Mouse (Mus musculus) embryonic facial prominence, embryonic 12.5 days (tissue): ENCODE measurements around the gene Gcc2. TPM values are rescaled to one million over a fixed set of nuclear protein-coding genes. Genes with fewer than 3 reads are reported as not detected.

Source experiments
- ATAC-seq: fragments of 200-750 bp; cut with Nextera tagmentation; 2 replicates; pipeline ENCODE4 v1.8.0; 2017; ENCODE audit not compliant: insufficient number of reproducible peaks, insufficient read depth, low FRiP score, low TSS enrichment
- H3K27ac ChIP-seq: fragments of 300-500 bp; sonication (generic); 2 replicates; pipeline ENCODE4 v1.5.1; 2016; ENCODE audit warnings: mild to moderate bottlenecking
- H3K27me3 ChIP-seq: fragments of 300-500 bp; sonication (generic); 2 replicates; pipeline ENCODE4 v1.6.1; 2016; ENCODE audit warnings: mild to moderate bottlenecking, moderate library complexity
- H3K36me3 ChIP-seq: fragments of 300-500 bp; sonication (generic); 2 replicates; pipeline ENCODE4 v1.6.1; 2016; ENCODE audit warnings: mild to moderate bottlenecking
- H3K4me1 ChIP-seq: fragments of 300-500 bp; sonication (generic); 2 replicates; pipeline ENCODE4 v1.6.1; 2016
- H3K4me2 ChIP-seq: fragments of 300-500 bp; sonication (generic); replicated peaks from 2 replicates; pipeline ENCODE4 v1.6.1; 2016; ENCODE audit warnings: mild to moderate bottlenecking, moderate library complexity
- H3K4me3 ChIP-seq: fragments of 300-500 bp; sonication (generic); 2 replicates; pipeline ENCODE4 v1.5.1; 2016; ENCODE audit warnings: mild to moderate bottlenecking
- H3K9ac ChIP-seq: fragments of 300-500 bp; sonication (generic); 2 replicates; pipeline ENCODE4 v1.6.1; 2016; ENCODE audit warnings: mild to moderate bottlenecking, moderate library complexity
- H3K9me3 ChIP-seq: fragments of 300-500 bp; sonication (generic); 2 replicates; pipeline ENCODE4 v1.6.1; 2016; ENCODE audit warnings: mild to moderate bottlenecking, moderate library complexity
- WGBS: fragments of 180-500 bp; shearing (Covaris S2); methylation state at CpG from one replicate; pipeline ENCODE4 v1.1.7; 2016; 5-methylcytosine and 5-hydroxymethylcytosine counted together
- polyA plus RNA-seq: library from polyadenylated mRNA; unstranded; fragments of >200 nt; fragmentation: Nextera tagmentation; extraction: Ambion mirVana; gene quantifications from 2 replicates; pipeline ENCODE4 v1.2.1, GENCODE M21; 2016

Gcc2 gene
- 64.5 and 64.6 TPM in 2 replicates for polyA plus RNA-seq

- Histone ChIP-seq H3K4me3 (peak within 1 kb of the TSS; percentile 74), H3K36me3 (peaks cover 15% of the 10 kb centered on the region), H3K27ac (peak within 1 kb of the TSS; percentile 61), H3K4me2 (peak within 1 kb of the TSS; percentile 54), H3K9me3 (no peaks in the 10 kb centered on the region), H3K4me1 (peaks cover 5% of the 10 kb centered on the region; the same call in 1 of the 2 replicates), H3K9ac (peak within 1 kb of the TSS; percentile 68), H3K27me3 (no peaks in the 10 kb centered on the region)
- peak; percentile 99 for ATAC-seq
- under 1% methylated on average over 53 of the region's 58 CpGs for WGBS
Measured at GRCm38 (mm10) chr10:58255213-58255892, at the start of gene Gcc2. Gcc2 (plus strand) TSS chr10:58255497.

GRCm38 (mm10) chr10:58205986-58206385, 49.3 kb upstream of the Gcc2 start:
- Histone ChIP-seq H3K27me3 (no peaks in the 10 kb centered on the region), H3K9ac (no peak overlapping the region), H3K9me3 (0 out of 2 replicates have a peak, but pooled peaks cover 3% of the 10 kb centered on the region), H3K36me3 (no peaks in the 10 kb centered on the region), H3K4me1 (no peaks in the 10 kb centered on the region), H3K27ac (no peak overlapping the region), H3K4me2 (no peak overlapping the region), H3K4me3 (no peak overlapping the region)
- WGBS = 43% methylated on average over 1 of the region's 1 CpGs
- no peak for ATAC-seq

DNA sequence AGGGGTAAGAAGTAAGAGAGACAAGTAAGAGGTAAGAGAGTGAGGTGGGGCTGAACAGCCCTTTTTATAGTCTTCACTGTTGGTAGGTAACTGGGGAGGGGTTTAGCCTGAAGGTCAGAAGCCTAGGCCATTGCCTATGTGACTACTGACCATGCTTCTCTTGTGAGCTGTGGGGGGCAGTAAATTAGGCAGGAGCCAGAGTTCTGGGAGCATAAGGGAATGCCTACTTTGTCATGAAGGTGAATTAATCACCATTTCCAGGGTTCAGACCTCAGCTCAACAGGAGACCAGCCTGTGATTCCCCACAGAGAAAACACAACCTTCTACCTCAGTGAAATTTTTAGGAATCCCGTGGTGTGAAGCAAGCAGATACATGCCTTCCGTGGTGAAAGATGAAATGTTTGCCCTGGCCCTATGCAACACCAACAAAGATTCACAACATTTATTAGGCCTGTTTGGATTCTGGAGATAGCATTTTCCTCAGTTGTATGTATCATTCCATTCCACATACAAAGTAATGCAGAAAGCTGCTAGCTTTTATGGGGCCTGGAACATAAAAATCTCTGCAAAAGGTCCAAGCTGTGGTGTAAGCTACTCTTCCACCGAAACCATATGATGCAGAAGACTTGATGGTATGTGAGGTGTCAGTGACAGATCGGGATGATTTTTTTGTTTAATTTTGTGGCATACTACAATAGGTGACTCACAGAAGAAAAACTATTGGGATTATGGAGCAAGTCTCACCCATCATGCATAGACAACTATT, 48.5 kb upstream of the Gcc2 start:
- ATAC-seq = peak; percentile 35; the same call in 1 of the 2 replicates
- H3K4me2 ChIP-seq = no peak overlapping the region
- 0 out of 2 replicates have a peak, but pooled peaks cover 3% of the 10 kb centered on the region for H3K9me3 ChIP-seq
- H3K4me1 ChIP-seq = no peaks in the 10 kb centered on the region
- 86% methylated on average over 4 of the region's 4 CpGs for WGBS
- H3K27me3 ChIP-seq = no peaks in the 10 kb centered on the region
- no peak overlapping the region for H3K9ac ChIP-seq
- no peaks in the 10 kb centered on the region for H3K36me3 ChIP-seq
- H3K4me3 ChIP-seq = no peak overlapping the region
- no peak overlapping the region for H3K27ac ChIP-seq

- Histone ChIP-seq H3K4me2 (no peak overlapping the region), H3K27ac (no peak overlapping the region), H3K4me1 (no peaks in the 10 kb centered on the region), H3K9ac (no peak overlapping the region), H3K9me3 (peaks cover 6% of the 10 kb centered on the region; the same call in 1 of the 2 replicates), H3K36me3 (no peaks in the 10 kb centered on the region), H3K4me3 (no peak overlapping the region), H3K27me3 (no peaks in the 10 kb centered on the region)
- ATAC-seq = no peak
- WGBS = 77% methylated on average over 2 of the region's 2 CpGs
Measured at GRCm38 (mm10) chr10:58209710-58210467, 45.4 kb upstream of the Gcc2 start.

- no peaks in the 10 kb centered on the region for H3K36me3 ChIP-seq
- no peak overlapping the region for H3K4me3 ChIP-seq
- no peaks in the 10 kb centered on the region for H3K27me3 ChIP-seq
- H3K4me1 ChIP-seq = no peaks in the 10 kb centered on the region
- H3K4me2 ChIP-seq = no peak overlapping the region
- 56% methylated on average over 1 of the region's 1 CpGs for WGBS
- no peak overlapping the region for H3K27ac ChIP-seq
- no peak overlapping the region for H3K9ac ChIP-seq
- H3K9me3 ChIP-seq = peaks cover 6% of the 10 kb centered on the region; the same call in 1 of the 2 replicates
- ATAC-seq = no peak
Measured at GRCm38 (mm10) chr10:58210514-58210913, 44.8 kb upstream of the Gcc2 start.

- Histone ChIP-seq H3K4me2 (no peak overlapping the region), H3K9ac (no peak overlapping the region), H3K9me3 (peaks cover 3% of the 10 kb centered on the region; the same call in 1 of the 2 replicates), H3K27me3 (no peaks in the 10 kb centered on the region), H3K4me1 (no peaks in the 10 kb centered on the region), H3K27ac (no peak overlapping the region), H3K4me3 (no peak overlapping the region), H3K36me3 (no peaks in the 10 kb centered on the region)
- ATAC-seq = no peak
- 82% methylated on average over 2 of the region's 2 CpGs for WGBS
Measured at GRCm38 (mm10) chr10:58211213-58211612, 44.1 kb upstream of the Gcc2 start.

GRCm38 (mm10) chr10:58212230-58212629, 43.1 kb upstream of the Gcc2 start:
- no peaks in the 10 kb centered on the region for H3K27me3 ChIP-seq
- H3K36me3 ChIP-seq = no peaks in the 10 kb centered on the region
- peaks cover 6% of the 10 kb centered on the region; the same call in 1 of the 2 replicates for H3K9me3 ChIP-seq
- H3K4me3 ChIP-seq = no peak overlapping the region
- H3K4me2 ChIP-seq = no peak overlapping the region
- no peaks in the 10 kb centered on the region for H3K4me1 ChIP-seq
- WGBS = 77% methylated on average over 7 of the region's 7 CpGs
- no peak for ATAC-seq
- H3K9ac ChIP-seq = no peak overlapping the region
- no peak overlapping the region for H3K27ac ChIP-seq

- Histone ChIP-seq H3K4me1 (no peaks in the 10 kb centered on the region), H3K4me3 (no peak overlapping the region), H3K36me3 (no peaks in the 10 kb centered on the region), H3K9me3 (peaks cover 8% of the 10 kb centered on the region; the same call in 1 of the 2 replicates), H3K27ac (no peak overlapping the region), H3K27me3 (no peaks in the 10 kb centered on the region), H3K4me2 (no peak overlapping the region), H3K9ac (no peak overlapping the region)
- ATAC-seq = no peak
Measured at GRCm38 (mm10) chr10:58214497-58214896, 40.8 kb upstream of the Gcc2 start.

- Histone ChIP-seq H3K4me2 (no peak overlapping the region), H3K27ac (no peak overlapping the region)
- 83% methylated on average over 5 of the region's 5 CpGs for WGBS
Measured at GRCm38 (mm10) chr10:58214934-58215333, 40.4 kb upstream of the Gcc2 start.

GRCm38 (mm10) chr10:58215353-58215752, 39.9 kb upstream of the Gcc2 start:
- H3K36me3 ChIP-seq = no peaks in the 10 kb centered on the region

More at GRCm38 (mm10) chr10:58214934-58215333, 40.4 kb upstream of the Gcc2 start:
- no peaks in the 10 kb centered on the region for H3K36me3 ChIP-seq
- no peaks in the 10 kb centered on the region for H3K4me1 ChIP-seq
- no peak overlapping the region for H3K4me3 ChIP-seq
- ATAC-seq = no peak
- H3K9me3 ChIP-seq = peaks cover 8% of the 10 kb centered on the region; the same call in 1 of the 2 replicates
- no peaks in the 10 kb centered on the region for H3K27me3 ChIP-seq
- no peak overlapping the region for H3K9ac ChIP-seq

DNA sequence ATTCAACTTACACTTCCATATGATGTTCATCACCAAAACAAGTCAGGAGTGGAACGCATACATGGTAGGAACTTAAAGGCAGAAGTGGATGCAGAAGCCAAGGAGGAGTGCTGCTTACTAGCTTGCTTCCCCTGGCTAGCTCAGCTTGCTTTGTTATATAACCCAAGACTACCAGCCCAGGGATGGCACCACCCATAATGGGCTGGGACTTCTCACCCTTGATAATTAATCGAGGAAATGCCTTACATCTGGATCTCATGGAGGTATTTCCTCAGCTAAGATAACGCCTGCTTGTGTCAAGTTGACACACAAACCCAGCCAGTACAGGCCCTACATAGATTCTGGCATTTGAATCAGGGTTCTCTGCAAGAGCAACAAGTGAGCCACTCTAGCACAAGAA, 37.9 kb upstream of the Gcc2 start:
- Histone ChIP-seq H3K4me1 (no peaks in the 10 kb centered on the region), H3K27ac (no peak overlapping the region), H3K36me3 (no peaks in the 10 kb centered on the region), H3K9ac (no peak overlapping the region), H3K9me3 (peaks cover 8% of the 10 kb centered on the region), H3K27me3 (no peaks in the 10 kb centered on the region), H3K4me3 (no peak overlapping the region), H3K4me2 (no peak overlapping the region)
- ATAC-seq = no peak
- 83% methylated on average over 3 of the region's 3 CpGs for WGBS

More at GRCm38 (mm10) chr10:58215353-58215752, 39.9 kb upstream of the Gcc2 start:
- peaks cover 8% of the 10 kb centered on the region; the same call in 1 of the 2 replicates for H3K9me3 ChIP-seq
- WGBS = 75% methylated on average over 1 of the region's 1 CpGs
- H3K4me3 ChIP-seq = no peak overlapping the region
- H3K27me3 ChIP-seq = no peaks in the 10 kb centered on the region
- no peak for ATAC-seq
- no peaks in the 10 kb centered on the region for H3K4me1 ChIP-seq
- H3K27ac ChIP-seq = no peak overlapping the region
- no peak overlapping the region for H3K9ac ChIP-seq
- H3K4me2 ChIP-seq = no peak overlapping the region
